Mouse (Mus musculus) yolk sac, embryonic 10.5 days (tissue): ENCODE measurements at regions not wholly inside any gene's neighbourhood (a gene's known extent, or its start where the extent isn't known, plus 50 kb on each side); places are given as distances from the start of the nearest gene placed in this dataset.
"Not testable (repeated sequence)": the region's sequence is repeated elsewhere in the genome, so short reads cannot be mapped to it uniquely, and the experiment has no call there.

Experiments
- DNase-seq: peaks from one replicate; pipeline ENCODE4 v3.0.0-alpha.2; 2017; ENCODE audit warnings: low spot score

DNA sequence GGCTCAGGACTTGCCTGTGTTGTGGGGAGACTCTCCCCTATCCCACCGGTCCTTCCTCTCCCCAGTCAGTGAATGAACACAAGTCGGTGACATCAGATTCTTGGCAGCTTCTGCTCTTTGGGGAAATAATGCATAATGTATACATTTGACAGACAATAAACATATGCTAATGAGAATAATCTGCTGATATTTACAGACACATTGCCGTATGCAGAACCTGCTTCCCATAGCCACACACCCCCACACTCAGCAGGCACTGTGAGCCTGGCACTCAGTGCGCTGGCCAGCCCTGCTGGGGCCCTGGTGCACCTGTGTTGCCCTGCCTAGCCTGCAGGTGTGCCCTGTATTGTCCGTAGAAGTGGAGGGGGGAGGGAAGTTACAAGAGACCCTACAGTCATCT, 215.5 kb downstream of the Matn1 start:
- no peak for DNase-seq

DNA sequence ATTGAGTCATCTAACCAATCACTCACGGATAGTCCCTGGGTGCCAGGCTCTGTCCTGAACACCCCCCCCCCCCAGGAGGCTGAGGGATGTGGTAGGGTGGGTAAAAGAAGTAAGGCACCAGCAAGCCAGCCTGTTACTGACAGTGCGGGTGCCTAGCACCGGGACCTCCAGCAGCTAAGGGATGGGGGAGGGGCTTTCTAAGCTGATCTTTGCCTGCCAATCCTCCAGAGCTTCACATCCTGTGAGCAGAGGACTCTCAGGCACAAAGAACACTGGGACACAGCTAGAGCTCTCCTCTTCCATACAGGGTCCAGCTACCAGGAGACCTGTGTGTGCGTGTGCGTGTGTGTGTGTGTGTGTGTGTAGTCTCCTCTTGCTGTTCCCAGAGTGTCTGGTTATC, 215.9 kb downstream of the Matn1 start:
- DNase-seq = no peak

DNA sequence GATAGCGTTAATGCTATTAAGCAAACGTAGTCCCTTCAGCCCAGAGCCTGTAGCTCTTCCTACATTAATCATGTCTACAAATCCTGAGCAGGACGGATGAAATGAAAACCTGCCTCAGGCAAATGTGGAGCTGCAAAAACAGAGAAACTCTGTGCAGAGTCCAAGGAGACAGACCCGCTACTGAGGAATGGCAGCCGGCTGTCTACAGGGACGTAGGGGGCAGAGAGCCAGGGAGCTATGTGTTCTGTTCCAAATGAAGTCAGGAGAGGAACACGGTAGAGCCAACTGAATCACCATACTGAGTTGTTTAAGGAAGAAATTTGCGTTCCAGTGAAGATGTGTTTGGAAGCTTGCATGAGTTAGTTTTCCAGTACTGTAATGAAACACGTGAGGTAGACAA, 217.3 kb downstream of the Matn1 start:
- no peak for DNase-seq

DNA sequence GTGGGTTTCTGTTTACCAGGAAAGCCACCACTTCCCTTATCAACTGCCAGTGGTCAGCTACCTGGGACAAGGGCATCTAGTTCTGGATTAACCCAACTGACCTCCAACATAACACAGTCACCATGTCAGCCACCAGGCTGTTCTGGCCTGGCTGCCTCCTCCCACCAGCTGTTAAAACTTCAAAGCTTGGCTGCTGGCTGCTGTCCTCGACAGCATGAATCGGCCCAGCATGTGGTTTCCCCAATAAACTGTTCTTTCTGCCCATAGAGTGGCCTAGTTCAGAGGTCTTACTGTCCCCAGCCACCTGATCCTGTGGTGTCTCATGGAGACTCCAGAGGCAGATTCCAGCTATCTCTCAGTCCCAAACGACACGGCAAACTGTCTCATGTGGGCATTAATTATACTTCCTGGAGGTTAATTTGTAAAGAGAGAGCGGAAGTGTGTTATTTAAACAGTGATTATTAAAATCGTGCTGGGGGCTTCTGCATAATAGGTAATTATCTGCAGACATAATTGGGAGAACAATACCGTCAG, 219.7 kb downstream of the Matn1 start:
- no peak for DNase-seq

DNA sequence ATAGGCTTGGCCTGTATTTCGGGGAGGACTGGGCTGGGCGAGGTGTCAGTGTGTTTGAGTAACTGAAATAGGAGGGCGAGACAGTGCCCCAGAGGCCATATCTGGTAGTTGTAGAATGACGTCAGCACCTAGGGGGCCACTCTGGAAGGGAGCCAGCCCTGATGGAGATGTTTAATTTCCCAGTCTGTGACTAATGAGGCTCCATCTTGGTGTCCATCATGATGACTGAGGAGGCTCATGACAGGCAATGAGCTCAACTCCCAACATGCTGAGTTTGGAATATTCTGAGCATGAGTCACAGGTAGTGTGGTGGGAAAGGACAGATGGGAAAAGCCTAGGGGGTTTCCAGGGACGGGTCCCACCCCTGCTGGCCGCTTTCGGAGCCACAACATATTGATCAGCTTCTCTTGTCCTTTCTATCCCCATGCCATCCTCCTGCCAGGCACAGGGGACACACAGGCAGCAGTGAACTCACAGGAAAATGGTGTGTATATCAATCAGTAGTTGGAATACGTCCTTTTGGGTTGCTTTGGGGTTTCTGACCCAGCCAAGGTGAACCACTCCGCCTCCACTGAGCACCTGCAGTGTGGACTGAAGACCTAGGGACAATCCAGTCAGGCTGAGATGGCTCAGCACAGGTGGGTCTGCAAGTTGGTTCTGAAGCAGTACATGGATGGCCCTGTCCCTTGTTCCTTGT, 222.5 kb downstream of the Matn1 start:
- no peak for DNase-seq

DNA sequence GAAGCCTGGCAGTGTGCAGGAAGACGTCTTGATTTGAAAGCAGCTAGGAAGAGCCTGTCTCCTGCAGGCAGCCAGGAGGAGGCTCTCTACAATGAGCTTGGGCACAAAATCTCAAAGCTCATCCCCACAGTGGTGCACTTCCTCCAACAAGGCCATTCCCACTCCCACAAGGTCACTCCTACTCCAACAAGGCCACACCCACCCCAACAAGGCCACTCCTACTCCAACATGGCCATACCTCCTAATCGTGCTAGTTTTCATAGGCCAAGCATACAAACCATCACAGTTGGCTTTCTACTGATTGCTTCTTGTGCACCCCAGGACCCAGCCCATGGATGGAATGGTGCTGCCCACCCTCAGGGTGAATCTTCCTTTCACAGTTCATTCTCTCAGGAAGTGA, 223.7 kb downstream of the Matn1 start:
- DNase-seq = no peak

DNA sequence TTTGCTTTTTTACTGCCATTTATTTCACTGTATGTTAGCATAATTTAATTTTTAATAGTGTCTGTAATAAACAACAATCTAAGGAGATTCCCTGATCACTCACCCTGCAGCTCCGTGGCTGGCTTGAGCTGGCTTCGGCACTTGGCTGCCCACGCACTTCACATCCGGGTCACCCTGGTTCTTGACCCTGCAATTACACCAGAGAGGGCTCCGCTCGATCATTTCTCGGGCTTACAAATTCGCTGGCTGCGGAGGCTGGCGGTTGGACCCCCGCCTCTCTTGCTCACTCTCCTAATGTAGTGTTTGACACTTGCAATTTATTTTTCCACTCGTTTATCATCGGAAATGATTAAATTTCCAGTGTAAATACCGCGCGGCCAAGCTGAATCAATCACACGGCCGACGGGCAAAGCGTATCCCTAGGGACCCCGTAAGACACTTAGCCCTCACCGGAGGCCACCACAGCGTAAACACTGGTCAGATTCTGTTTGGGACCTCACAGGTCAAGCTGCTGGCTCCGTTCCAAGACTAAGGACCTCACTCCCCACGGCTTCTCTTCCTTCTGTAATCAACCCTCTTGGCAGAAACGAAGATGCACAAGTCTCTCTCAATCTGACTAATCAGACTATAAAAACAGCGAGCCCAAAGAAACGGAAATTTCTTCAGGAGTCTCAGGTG, 229.7 kb downstream of the Matn1 start:
- no peak for DNase-seq

DNA sequence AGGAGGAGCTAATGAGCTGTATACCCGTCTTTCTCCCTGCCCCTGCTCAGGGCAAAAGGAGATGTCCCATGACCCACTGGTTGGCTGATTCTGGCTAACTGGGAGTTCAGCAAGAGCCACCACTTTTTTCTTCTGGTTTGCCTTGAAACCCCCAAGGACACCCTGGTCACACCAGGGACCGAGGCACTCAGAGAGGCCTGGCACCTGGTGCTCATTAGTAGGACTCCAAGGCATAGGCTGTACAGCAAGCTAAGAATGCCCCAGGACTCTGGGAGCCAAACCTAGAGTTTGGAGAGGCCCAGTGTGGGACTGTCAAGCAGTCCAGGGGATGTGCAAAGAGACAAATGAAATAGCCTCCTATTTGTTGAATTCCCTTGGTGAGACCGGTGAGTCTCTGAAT, 232.5 kb downstream of the Matn1 start:
- DNase-seq = no peak

DNA sequence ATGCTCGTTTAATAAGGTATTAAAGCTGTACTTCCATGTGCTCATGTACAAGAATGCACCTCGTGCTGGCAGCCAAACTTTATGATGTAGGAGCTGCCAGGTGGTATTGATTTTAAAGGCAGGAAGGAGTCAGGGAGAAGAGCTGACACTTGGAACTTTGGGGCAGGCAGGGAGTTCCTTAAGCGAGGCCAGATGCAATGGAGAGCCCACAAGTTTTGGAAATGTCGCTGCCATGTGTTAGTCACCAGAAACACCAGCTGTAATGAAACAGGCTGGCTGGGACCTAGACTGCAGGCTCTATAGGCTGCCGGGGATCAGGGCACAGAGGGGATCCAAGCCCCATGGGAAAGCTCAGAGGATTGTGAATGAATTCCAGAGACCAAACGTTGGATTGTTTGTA, 233.7 kb downstream of the Matn1 start:
- no peak for DNase-seq

DNA sequence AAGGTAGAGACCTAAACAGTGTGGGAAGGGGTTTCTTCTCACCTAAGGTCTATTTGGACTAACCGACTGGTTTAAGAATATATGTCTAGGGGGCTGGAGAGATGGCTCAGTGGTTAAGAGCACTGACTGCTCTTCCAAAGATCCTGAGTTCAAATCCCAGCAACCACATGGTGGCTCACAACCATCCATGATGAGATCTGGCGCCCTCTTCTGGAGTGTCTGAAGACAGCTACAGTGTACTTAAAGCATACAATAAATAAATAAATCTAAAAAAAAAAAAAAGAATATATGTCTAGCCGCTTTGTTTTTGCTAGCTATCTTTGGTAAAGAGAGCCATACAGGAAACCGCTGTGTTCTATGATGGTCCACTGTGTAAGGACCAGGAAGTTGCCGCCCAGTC, 234.5 kb downstream of the Matn1 start:
- not testable (repeated sequence) for DNase-seq

DNA sequence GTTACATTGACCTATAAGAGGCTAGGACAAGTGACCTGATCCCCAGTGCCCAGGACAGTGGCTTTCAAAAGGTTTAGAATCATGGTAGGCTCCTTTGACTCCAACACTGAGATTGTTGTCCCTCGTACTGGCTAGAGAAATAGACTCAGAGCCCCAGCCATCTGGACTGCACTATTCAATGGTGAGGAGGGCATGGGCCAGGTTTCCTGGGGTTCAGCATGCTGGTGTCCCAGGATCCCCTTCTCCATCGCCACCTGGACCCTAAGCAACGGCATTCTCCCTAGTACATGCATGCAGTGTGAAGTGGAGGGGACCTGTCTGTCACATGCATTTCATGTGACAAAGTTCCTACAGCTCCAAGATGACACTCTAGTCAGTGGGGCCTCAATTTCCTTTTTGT, 243.9 kb downstream of the Matn1 start:
- DNase-seq = no peak

DNA sequence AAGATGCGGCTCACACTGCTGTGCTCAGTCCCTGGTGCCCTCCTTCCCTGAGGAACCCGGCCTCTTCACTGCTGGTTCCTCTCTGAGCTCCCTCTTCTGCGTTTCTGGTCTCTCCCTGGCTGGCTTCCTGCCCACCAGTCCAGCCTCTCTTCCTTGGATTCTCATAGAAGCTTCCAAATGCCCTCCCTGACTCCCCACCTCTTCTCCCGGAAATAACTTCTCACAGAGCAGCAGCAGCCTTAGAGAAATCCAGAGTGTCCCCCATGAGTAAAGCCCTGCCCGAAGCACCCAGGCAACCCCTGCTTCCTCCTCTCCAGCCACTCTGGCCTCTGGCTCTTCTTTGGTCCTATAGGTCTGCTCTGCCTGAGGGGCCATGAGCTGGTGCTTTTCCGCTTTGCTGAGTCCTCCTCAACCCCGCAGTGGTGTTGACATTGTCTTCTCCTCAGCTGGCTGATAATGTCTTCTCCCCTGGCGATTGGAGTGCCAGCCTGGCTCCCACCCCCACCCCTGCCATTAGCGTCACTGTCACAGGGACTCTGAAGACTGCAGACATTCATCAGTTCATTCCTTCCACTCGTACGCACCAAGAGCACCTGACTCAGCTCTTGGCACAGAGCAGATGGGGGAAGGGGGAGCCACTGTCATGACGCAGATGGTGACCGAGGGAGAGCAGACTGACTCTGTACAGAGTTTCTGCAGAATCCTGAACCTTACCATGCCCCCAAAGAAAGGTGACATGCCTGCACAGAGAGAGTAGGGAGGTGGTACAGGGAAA, 247.1 kb downstream of the Matn1 start:
- DNase-seq = no peak

DNA sequence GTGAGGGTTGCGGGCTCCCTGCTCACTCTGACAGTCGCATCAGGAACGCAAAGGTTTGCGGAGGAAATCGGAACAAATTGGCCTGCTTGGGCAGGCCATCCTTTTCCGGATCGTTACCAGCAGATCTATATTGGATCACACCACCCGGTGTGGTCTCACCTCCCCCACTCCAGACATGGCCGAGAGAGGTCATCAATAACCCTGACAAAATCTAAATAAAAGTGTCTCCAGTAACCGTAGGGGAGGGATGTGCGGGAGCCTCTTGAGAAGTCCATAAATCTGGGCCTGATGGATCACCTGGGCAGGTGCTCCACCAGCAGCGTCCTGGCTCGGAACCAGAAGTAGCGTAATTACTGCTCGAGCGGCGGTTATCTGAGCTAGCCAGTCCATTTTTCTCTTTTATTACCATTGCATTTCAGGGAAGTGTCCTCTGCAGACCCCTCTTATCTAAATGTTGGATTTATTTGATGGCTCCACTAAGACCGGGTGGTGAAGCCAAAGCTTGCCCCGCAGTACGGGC, 249.8 kb downstream of the Matn1 start:
- DNase-seq = no peak

DNA sequence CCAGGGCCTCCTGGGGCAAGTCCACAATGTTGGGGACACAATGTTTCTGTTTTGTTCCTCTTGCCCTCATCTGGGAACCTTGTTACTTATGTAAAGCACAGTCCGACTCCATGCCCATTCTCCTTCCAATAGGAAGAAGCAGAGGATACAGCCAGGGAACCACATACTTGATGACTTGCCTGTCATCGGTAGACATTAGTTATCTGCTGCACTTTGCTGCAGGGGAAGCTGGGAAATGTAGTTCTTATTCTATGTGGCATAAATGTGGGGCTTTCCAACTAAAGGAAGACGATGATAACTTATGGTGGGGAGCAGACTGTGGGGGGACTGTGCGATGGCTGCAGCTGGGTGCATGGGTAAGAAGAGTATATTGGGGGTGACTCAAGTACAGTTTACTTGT, 252.0 kb downstream of the Matn1 start:
- DNase-seq = no peak

DNA sequence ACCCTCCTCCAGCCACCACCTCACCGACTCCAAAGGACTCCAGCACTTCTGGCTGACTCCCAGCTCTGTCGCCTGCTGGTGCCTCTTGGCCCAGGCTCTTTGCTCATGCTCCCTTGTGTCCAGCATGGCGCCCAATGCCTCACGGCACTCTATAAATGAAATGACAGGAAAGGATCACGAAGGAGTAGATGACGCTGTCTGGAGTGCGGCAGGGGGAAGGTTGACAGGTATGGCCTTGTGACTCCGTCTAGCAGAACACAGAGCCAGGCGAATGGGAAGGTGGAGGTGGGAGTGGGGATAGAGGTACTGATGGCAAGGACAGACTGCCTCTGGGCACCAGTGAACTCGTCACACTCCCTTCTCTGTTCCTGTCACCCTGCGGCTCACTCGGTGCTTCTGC, 259.5 kb downstream of the Matn1 start:
- no peak for DNase-seq

DNA sequence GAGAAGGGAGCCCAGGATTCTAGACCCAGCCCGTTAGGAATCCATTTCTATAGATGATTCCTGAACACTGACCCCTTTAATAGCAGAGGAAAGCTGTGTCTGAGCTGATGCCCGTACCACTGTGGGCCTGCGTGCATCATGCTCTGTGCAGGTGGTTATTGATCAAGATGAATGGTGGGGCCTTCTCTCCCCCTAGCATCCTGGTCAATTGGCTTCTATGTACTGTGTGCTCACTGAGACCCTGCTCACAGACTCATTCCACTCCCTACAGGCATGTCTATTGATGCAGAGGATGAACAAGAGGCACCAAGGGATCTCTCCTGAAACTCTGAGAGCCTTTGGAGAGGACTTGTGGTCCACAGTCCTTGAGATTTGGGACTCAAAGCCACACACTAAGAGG, 260.5 kb downstream of the Matn1 start:
- no peak for DNase-seq

DNA sequence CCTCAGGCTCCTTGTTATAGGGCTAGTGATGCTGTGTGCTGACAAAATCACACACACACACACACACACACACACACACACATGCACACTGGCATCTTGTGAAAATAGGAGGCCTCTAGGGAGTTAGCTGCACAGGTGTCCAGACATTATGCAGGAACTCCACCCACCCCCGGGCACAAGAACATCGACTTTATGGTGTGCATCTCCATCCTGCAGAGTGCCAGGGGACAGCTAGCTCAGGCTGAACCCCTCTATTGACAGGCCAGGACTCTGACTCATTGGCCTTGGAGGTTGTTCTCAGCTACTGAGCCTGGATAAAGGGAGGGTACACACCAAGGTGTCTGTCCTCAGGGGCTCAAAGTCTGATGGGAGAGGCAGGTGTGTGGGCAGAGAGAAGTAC, 260.9 kb downstream of the Matn1 start:
- DNase-seq = no peak

DNA sequence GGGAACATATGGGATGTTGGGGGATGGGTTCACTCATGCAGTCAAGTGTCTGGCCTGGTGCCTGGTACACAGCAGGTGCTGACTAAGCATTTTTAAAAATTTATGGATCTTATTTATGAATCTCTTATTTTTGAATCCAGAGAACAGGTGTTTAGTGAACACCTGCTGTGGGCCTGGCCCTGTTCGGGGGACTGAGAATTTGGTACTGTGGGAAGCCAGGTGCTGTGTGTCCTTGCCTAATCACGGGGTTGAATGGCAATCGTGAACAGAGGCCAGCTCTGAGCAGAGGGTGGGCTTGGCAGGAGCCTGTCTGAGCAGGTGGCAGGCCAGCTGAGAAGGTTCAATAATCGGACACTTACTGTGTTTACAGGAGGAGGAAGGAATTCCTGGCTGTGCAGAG, 261.5 kb downstream of the Matn1 start:
- no peak for DNase-seq

DNA sequence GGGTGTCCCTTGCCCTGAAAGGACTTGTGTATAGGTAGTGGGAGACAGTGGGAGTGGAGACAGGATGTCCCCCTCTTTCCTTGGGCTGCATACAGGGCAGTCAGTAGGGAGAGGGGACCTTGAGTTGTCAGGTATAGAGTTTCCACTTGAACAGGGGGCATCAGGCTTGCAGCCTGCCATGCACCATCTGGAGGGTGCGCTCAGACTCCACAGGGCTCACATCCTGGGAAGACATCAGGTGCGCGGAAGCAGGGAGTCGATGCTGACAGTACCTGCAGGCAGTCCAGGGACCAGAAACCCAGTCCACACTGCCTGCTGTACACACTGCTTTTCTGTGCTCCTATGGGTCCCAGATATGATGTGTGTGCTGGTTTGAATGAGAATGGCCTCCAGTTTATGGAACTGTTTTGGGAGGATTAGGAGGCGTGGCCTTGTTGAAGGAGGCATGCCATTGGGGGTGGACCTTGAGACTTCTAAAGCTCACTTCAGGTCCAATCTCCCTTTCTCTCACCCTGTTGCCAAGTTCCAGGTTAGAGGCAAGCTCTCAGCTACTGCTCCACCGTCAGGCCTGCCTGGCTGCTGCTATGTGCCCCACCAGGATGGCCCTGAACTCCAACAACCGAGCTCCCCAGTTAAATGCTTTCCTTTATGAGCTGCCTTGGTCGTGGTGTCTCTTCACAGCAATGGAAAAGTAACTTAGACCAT, 262.1 kb downstream of the Matn1 start:
- no peak for DNase-seq

DNA sequence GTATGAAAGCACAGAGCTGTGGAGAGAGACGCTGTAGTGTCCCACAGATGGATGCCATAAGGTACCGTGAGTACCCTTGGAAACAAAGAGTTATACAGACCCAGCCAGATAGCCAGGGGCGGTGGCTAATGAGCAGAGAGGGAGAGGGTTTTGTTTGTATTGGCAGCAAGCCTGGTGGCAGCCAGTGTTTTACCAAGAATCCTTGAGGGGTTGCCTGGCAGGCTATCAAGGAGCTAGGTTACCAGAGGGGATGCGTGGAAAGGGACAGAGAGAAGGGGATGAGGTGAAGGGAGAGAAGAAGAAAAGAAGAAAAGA, 262.7 kb downstream of the Matn1 start:
- no peak for DNase-seq

DNA sequence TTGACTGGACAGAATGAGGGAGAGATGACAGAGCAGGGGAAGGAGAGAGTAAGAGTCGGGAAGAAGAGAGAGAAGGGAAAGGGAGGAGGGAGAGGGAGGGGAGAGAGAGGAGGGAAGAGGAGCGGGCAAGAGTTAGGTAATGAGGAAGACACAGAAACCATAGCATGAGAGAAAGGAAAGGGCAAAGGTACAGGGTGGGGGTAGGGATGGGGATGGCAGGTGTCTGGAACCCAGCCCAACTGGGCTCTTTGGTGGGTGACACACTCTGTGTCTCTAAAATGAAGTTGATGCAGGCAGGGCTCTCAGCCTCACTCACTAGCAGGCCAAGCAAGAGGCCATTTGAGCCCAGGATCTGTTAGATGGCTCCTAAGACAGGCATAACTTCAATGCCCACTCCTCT, 263.1 kb downstream of the Matn1 start:
- no peak for DNase-seq

DNA sequence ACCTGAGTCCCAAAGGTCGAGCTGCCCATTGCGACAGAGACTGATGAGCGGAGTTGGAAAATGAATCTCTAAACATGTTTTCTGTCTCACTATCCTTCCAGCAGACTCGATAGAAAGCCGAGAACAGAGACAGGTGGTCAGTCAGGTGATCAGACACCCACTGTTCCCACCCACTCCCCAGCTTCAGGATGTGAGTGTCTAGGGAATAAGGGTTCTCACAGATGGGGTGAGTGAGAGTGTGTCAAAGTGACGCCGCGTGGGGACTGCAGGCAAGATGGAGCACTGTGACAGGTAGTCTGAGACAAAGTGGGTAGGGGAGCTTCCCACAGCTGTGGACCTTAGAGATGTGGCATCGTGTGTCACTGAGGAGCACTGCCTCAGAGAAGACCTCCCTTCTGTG, 264.0 kb downstream of the Matn1 start:
- DNase-seq = no peak
